Mouse (Mus musculus): ENCODE results near the gene Gm45261.

- TF ChIP-seq POLR2A (IDR thresholded peaks at IDR 0.05; ENCODE audit: borderline replicate concordance, insufficient read depth, low read length) (no peak), CTCF (IDR thresholded peaks at IDR 0.05; ENCODE audit: borderline replicate concordance, insufficient read depth, low read depth, low read length) (no peak)
Observed at GRCm38 (mm10) chr1:80401961-80402360, 59.3 kb downstream of the Gm45261 start.
